Mouse (Mus musculus) liver, adult 2 months (tissue): ENCODE measurements around the gene Ifitm1.

Source experiments
- CTCF ChIP-seq: fragments of 200-500 bp; IDR thresholded peaks from 2 replicates; pipeline ENCODE4 v1.5.1; 2011; ENCODE audit warnings: low read depth, low read length, control low read depth
- POLR2A ChIP-seq: fragments of 200-500 bp; IDR thresholded peaks from 2 replicates; pipeline ENCODE4 v1.6.1; 2011; ENCODE audit warnings: low read length, control low read depth; ENCODE audit not compliant: insufficient read depth; ENCODE audit errors: extremely low read depth

DNA sequence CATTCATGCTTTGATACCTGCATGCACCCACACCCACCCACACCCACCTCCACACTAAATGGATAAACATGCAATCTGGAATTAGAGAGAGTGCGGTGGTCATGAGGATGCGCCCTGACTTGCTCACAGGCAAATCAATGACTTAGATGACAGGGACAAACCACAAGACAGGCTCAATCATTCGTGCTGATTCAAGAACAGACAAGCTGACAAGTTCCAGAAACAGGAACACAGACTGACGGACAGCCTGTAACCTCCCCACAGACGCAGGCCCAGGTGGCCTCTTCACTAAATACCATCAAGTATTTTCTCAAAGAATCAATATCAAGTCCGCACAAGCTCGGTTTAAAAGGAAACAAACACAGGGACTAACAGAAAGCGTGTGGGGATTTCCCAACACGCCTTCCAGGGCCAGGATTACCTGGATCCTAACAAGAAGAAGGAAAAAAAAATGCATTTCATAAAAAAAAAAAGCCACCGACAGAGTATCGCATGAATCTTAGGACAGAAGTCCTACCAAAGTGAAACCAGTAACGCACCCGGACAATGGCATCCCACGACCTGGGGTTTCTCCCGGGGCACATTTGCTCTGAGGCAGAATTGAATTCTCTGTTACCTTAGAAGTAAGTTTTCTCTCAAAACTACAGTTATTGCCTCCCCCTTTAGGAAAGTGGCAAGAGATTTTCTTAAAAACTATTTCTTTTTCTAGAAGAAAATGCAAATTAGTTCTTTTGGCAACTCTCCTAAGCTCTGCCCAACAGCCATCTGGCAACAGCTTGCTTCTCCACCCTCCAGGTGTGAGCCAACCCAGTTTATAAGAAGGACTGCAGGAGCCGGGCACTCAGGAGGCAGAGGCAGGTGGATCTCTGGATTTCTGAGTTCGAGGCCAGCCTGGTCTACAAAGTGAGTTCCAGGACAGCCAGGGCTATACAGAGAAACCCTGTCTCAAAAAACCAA, 20.4 kb downstream of the Ifitm1 start:
- TF ChIP-seq POLR2A, result no peak
- TF ChIP-seq CTCF, result no peak
